Mouse (Mus musculus) ovary, postnatal 14 days (tissue): ENCODE data around the gene Mucl2.
"Not testable (repeated sequence)": the region's sequence is repeated elsewhere in the genome, so short reads cannot be mapped to it uniquely, and the experiment has no call there.

ENCODE experiments used
- DNase-seq: peaks from one replicate; pipeline ENCODE4 v3.0.0; 2022; ENCODE audit warnings: low spot score

Mucl2 gene

DNA sequence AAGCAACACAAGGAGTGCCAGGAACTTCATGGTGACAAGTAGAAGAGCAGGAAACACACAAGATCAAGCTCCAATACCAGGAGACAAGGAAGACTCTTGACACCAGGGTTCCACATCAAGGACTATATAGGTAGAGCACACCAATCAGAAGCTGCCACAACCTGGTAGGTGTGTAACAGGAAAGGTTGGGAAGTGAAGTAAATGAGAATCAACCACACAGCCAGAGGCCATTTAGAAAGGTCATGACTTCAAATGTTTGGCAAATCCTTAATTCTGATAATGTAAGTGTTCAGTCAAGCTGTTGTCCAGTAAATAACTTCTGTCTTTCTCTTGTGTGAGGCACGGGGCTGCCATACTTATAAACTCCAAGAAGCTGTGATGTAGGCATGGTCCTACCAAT, at the start of gene Mucl2:
Gene Mucl2 (minus strand): TSS at position 101 of the 400 bp plus-strand sequence.
- no peak for DNase-seq

GRCm38 (mm10) chr15:103913061-103913460, 13.9 kb upstream of the Mucl2 start:
- DNase-seq: not testable (repeated sequence)
